Mouse (Mus musculus): ENCODE measurements around the gene Ppfibp1. TPM values are rescaled to one million over a fixed set of nuclear protein-coding genes. Genes with fewer than 3 reads are reported as not detected.

Ppfibp1 gene
- total RNA-seq, 1 experiment from 2014 or later, result 29.1 TPM

- ATAC-seq (replicated peaks in 1 of 2; ENCODE audit: insufficient read depth in 1 of 2, low FRiP score in 2 of 2, low TSS enrichment in 1 of 2, low read depth in 1 of 2, poor library complexity in 2 of 2, severe bottlenecking in 2 of 2), result no peak
Observed at GRCm38 (mm10) chr6:146877425-146878045, 10.8 kb upstream of the Ppfibp1 start.

- no peak for ATAC-seq (replicated peaks in 1 of 2; ENCODE audit: insufficient read depth in 1 of 2, low FRiP score in 2 of 2, low TSS enrichment in 1 of 2, low read depth in 1 of 2, poor library complexity in 2 of 2, severe bottlenecking in 2 of 2)
Observed at GRCm38 (mm10) chr6:146878926-146879325, 9.4 kb upstream of the Ppfibp1 start.

DNA sequence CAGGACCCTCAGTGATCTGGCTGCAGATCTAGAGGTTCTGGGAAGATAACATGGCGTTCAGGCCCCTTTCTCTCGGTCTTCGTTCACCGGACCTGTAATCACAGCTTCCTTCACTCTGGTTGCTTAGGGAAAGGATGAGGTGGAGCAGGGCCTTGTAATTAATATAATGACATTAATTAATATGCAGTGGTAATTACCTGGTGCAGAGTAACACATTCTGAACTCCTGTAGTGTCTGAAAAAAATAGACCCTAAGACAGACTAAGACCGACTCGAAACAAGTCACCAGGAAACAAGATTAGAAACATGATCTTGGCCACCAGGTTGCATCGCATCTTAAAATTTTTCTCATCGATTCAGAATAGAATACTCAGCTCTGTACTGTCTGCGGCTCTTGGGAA lies 8.4 kb upstream of the Ppfibp1 start:
- no peak for ATAC-seq (replicated peaks in 1 of 2; ENCODE audit: insufficient read depth in 1 of 2, low FRiP score in 2 of 2, low TSS enrichment in 1 of 2, low read depth in 1 of 2, poor library complexity in 2 of 2, severe bottlenecking in 2 of 2)

- no peak for ATAC-seq (replicated peaks in 1 of 2; ENCODE audit: insufficient read depth in 1 of 2, low FRiP score in 2 of 2, low TSS enrichment in 1 of 2, low read depth in 1 of 2, poor library complexity in 2 of 2, severe bottlenecking in 2 of 2)
Observed at GRCm38 (mm10) chr6:146880296-146880695, 8.0 kb upstream of the Ppfibp1 start.

DNA sequence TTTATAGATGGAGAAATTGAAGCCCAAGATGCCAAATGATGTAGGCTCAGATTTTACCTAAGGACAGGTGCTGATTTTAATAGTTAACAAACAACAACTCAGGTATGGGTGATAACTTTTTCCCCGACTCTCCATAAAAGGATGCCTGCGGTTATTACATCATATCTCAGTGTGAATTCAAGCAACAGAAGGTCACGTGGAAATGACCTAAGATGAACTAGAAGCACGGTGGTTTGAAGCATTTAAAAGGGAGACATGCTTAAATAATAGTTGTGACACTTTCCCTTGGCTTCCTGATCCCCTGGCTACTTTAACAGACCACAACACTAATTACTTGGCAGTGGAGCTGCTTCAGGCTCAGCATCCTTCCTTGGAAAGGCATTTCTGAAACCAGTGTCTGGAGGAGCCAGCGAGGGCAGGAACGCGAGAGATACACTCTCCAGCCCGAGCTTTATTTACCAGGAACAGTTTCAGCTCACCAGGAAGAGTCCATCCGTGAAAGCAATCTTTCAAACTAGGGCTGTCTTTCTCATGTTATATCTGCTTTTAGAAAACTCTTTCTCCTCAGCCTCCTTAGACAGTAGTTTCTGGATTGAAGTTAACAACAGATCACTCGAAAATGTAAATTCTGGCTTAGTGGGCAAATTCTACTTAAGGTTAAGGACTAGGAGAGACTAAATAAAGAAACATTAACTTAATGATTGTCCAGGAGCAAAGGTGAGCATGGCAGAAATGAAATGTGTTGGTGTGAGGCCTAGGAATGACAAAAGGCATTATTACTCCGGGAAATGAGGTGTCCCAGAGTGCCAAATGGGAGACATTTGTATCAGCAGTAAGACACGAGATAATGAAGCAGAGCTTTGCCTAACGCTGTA lies 6.2 kb upstream of the Ppfibp1 start:
- no peak for ATAC-seq (replicated peaks in 1 of 2; ENCODE audit: insufficient read depth in 1 of 2, low FRiP score in 2 of 2, low TSS enrichment in 1 of 2, low read depth in 1 of 2, poor library complexity in 2 of 2, severe bottlenecking in 2 of 2)

- ATAC-seq (replicated peaks in 1 of 2; ENCODE audit: insufficient read depth in 1 of 2, low FRiP score in 2 of 2, low TSS enrichment in 1 of 2, low read depth in 1 of 2, poor library complexity in 2 of 2, severe bottlenecking in 2 of 2), result no peak
Observed at GRCm38 (mm10) chr6:146883426-146883825, 4.9 kb upstream of the Ppfibp1 start.

DNA sequence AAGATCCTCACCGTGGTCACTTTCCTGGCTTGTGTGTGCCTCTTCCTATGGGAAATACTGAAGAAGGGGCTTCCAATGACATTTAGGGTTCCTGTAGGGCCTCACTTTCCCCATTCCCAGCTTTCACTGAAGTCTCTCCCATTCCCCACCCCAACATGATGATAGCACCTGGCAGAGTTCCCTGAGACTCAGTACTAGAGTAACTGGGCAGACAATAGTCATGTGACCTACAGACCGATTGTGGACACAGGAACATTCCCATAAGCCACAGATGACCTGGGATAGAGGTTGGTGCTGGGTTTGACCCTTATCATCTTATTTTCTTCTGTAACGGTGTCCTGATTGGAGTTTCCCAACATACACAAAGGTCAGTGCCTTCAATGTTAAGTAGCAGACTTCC lies 4.1 kb upstream of the Ppfibp1 start:
- ATAC-seq (replicated peaks in 1 of 2; ENCODE audit: insufficient read depth in 1 of 2, low FRiP score in 2 of 2, low TSS enrichment in 1 of 2, low read depth in 1 of 2, poor library complexity in 2 of 2, severe bottlenecking in 2 of 2), result no peak

GRCm38 (mm10) chr6:146884851-146885250 lies 3.4 kb upstream of the Ppfibp1 start:
- no peak for ATAC-seq (replicated peaks in 1 of 2; ENCODE audit: insufficient read depth in 1 of 2, low FRiP score in 2 of 2, low TSS enrichment in 1 of 2, low read depth in 1 of 2, poor library complexity in 2 of 2, severe bottlenecking in 2 of 2)

- peak in 1 of 2 experiments; percentile 28; a peak in 2 of 4 replicates for ATAC-seq (replicated peaks in 1 of 2; ENCODE audit: insufficient read depth in 1 of 2, low FRiP score in 2 of 2, low TSS enrichment in 1 of 2, low read depth in 1 of 2, poor library complexity in 2 of 2, severe bottlenecking in 2 of 2)
Observed at GRCm38 (mm10) chr6:146888660-146889490, 588 bp downstream of the Ppfibp1 start.

DNA sequence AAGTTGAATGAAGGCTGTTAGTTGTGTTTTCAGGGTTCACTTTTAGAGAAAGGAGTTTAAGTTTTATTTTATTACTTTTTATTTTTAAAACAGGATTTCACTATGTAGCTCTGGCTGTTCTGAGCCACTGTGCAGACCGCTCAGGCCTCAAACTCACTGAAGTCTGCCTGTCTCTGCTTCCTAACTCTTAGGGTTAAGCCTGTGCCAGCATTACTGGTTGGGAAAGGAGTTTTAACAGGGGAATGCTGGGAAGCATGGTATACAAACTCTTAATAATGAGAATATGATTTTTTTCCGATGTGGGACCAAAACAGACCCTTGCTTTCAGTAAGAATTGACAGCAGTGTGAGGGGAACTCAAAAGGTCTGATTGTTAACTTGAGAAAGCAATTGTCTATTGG lies 1.9 kb downstream of the Ppfibp1 start:
- ATAC-seq (replicated peaks in 1 of 2; ENCODE audit: insufficient read depth in 1 of 2, low FRiP score in 2 of 2, low TSS enrichment in 1 of 2, low read depth in 1 of 2, poor library complexity in 2 of 2, severe bottlenecking in 2 of 2), result no peak

- no peak for ATAC-seq (replicated peaks in 1 of 2; ENCODE audit: insufficient read depth in 1 of 2, low FRiP score in 2 of 2, low TSS enrichment in 1 of 2, low read depth in 1 of 2, poor library complexity in 2 of 2, severe bottlenecking in 2 of 2)
Observed at GRCm38 (mm10) chr6:146890633-146891032, 2.3 kb downstream of the Ppfibp1 start.

DNA sequence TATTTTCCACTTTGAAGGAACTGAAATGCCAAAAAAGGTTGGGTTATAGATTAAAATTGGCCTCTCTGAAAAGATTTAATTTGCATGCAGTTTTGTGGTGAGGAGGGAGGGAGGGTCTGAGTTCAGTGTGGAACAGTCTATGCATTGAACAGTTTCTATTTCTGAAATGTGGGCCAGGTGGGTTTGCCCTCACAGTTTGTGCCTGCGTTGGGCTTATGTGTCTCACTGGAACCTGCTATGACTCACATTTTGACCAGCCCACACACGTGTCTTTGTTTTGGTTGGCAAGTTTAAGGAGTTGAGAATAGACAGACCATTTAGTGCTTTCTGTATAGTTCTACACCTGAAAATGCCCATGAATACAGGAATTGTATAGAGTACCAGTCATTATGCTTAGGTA lies 5.6 kb downstream of the Ppfibp1 start:
- no peak for ATAC-seq (replicated peaks in 1 of 2; ENCODE audit: insufficient read depth in 1 of 2, low FRiP score in 2 of 2, low TSS enrichment in 1 of 2, low read depth in 1 of 2, poor library complexity in 2 of 2, severe bottlenecking in 2 of 2)

- ATAC-seq (replicated peaks in 1 of 2; ENCODE audit: insufficient read depth in 1 of 2, low FRiP score in 2 of 2, low TSS enrichment in 1 of 2, low read depth in 1 of 2, poor library complexity in 2 of 2, severe bottlenecking in 2 of 2), result no peak
Observed at GRCm38 (mm10) chr6:146898709-146899108, 10.4 kb downstream of the Ppfibp1 start.

DNA sequence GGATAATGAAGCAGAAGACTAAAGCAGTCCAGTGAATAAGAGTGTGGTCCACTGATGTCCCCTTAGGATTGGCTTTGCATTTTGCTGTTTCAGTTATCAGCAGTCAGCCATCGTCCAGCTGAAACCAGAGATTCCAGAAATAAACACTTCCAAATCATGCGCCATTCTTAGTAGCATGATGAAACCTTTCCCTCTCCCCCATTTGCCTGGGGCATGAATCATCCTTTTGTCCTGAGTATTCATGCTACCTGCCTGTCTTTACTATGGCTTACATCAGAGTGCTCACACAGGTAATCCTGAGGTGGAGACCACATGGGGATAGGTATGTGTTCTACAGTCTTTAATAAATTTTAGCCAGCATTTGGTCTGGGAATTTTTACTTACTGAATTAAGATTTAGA lies 11.4 kb downstream of the Ppfibp1 start:
- ATAC-seq (replicated peaks in 1 of 2; ENCODE audit: insufficient read depth in 1 of 2, low FRiP score in 2 of 2, low TSS enrichment in 1 of 2, low read depth in 1 of 2, poor library complexity in 2 of 2, severe bottlenecking in 2 of 2), result no peak

GRCm38 (mm10) chr6:146901929-146902328 lies 13.6 kb downstream of the Ppfibp1 start:
- no peak for ATAC-seq (replicated peaks in 1 of 2; ENCODE audit: insufficient read depth in 1 of 2, low FRiP score in 2 of 2, low TSS enrichment in 1 of 2, low read depth in 1 of 2, poor library complexity in 2 of 2, severe bottlenecking in 2 of 2)

GRCm38 (mm10) chr6:146903632-146904031 lies 15.3 kb downstream of the Ppfibp1 start:
- ATAC-seq (replicated peaks in 1 of 2; ENCODE audit: insufficient read depth in 1 of 2, low FRiP score in 2 of 2, low TSS enrichment in 1 of 2, low read depth in 1 of 2, poor library complexity in 2 of 2, severe bottlenecking in 2 of 2), result no peak

- no peak for ATAC-seq (replicated peaks in 1 of 2; ENCODE audit: insufficient read depth in 1 of 2, low FRiP score in 2 of 2, low TSS enrichment in 1 of 2, low read depth in 1 of 2, poor library complexity in 2 of 2, severe bottlenecking in 2 of 2)
Observed at GRCm38 (mm10) chr6:146904707-146905106, 16.4 kb downstream of the Ppfibp1 start.
